Mouse (Mus musculus): ENCODE data around the gene AC161166.1. TPM values are rescaled to one million over a fixed set of nuclear protein-coding genes. Genes with fewer than 3 reads are reported as not detected.

The AC161166.1 gene
- total RNA-seq, 4 experiments from 2014 or later = not detected

Other genes with a start within 250 kb of the AC161166.1 start
- gene Zfp93, start 242.0 kb downstream of the AC161166.1 start, total RNA-seq (2022) = 1 to 10 TPM; 4.4 to 9.0 (median 5.8) TPM
- gene Zfp61, start 211.2 kb downstream of the AC161166.1 start, total RNA-seq (2022) = 10 to 100 TPM in 3 of 4 experiments, 1 to 10 TPM in 1; 7.9 to 19.1 (median 13.4) TPM
- gene Zfp94, start 195.8 kb downstream of the AC161166.1 start, total RNA-seq (2022) = 10 to 100 TPM in 1 of 4 experiments, 1 to 10 TPM in 3; 4.8 to 10.1 (median 7.0) TPM
- under 1 TPM in 1 of 4 experiments, not detected in 3; 0.70 TPM for gene Tescl, start 178.5 kb downstream of the AC161166.1 start, total RNA-seq (2022)
- gene Lypd5, start 163.3 kb downstream of the AC161166.1 start, total RNA-seq (2022) = not detected
- gene Kcnn4, start 142.2 kb downstream of the AC161166.1 start, total RNA-seq (2022) = 1 to 10 TPM in 2 of 4 experiments, under 1 TPM in 2; 0.70 to 2.0 (median 1.2) TPM
- gene Smg9, start 112.8 kb downstream of the AC161166.1 start, total RNA-seq (2022) = 10 to 100 TPM; 20.2 to 39.0 (median 25.9) TPM
- not detected for gene Irgc1, start 60.2 kb downstream of the AC161166.1 start, total RNA-seq (2022)
- gene Plaur, start 50.0 kb downstream of the AC161166.1 start, total RNA-seq (2022) = 10 to 100 TPM in 3 of 4 experiments, 1 to 10 TPM in 1; 9.6 to 19.2 (median 10.2) TPM
- gene Cadm4, start 30.4 kb downstream of the AC161166.1 start, total RNA-seq (2022) = 1 to 10 TPM; 3.1 to 4.7 (median 4.1) TPM
- gene Zfp428, start 5.4 kb downstream of the AC161166.1 start, total RNA-seq (2022) = 1 to 10 TPM; 4.9 to 7.3 (median 5.6) TPM
- gene Irgq, start 18.2 kb upstream of the AC161166.1 start, total RNA-seq (2022) = 10 to 100 TPM; 26.7 to 30.9 (median 27.8) TPM
- not detected for gene Pinlyp, start 33.7 kb upstream of the AC161166.1 start, total RNA-seq (2022)
- 10 to 100 TPM; 39.2 to 55.5 (median 46.6) TPM for gene Xrcc1, start 33.8 kb upstream of the AC161166.1 start, total RNA-seq (2022)
- gene Ethe1, start 75.1 kb upstream of the AC161166.1 start, total RNA-seq (2022) = 10 to 100 TPM; 32.4 to 44.0 (median 39.1) TPM
- under 1 TPM; 0.20 to 0.59 (median 0.38) TPM for gene Zfp575, start 75.2 kb upstream of the AC161166.1 start, total RNA-seq (2022)
- 10 to 100 TPM in 2 of 4 experiments, 1 to 10 TPM in 2; 6.2 to 12.9 (median 9.9) TPM for gene Phldb3, start 98.3 kb upstream of the AC161166.1 start, total RNA-seq (2022)
- gene Lypd3, start 124.1 kb upstream of the AC161166.1 start, total RNA-seq (2022) = under 1 TPM in 3 of 4 experiments, not detected in 1; 0.34 to 0.96 (median 0.66) TPM
- gene Tex101, start 164.2 kb upstream of the AC161166.1 start, total RNA-seq (2022) = not detected
- gene BC049730, start 196.8 kb upstream of the AC161166.1 start, total RNA-seq (2022) = not detected
- not detected for gene Gm4763, start 214.5 kb upstream of the AC161166.1 start, total RNA-seq (2022)
- under 1 TPM in 2 of 4 experiments, not detected in 2; 0.14 to 0.15 TPM for gene Cd177, start 247.9 kb upstream of the AC161166.1 start, total RNA-seq (2022)